Mouse (Mus musculus) kidney, adult 10 weeks (tissue): ENCODE data around the gene Mrpl45. TPM values are rescaled to one million over a fixed set of nuclear protein-coding genes. Genes with fewer than 3 reads are reported as not detected.

Experiments
- polyA plus RNA-seq: library from polyadenylated mRNA; stranded (reverse); fragments of 350-450 nt; fragmentation: Illumina TruSeq; extraction: RNeasy Lipid Tissue Mini Kit (QIAGEN cat#74804); gene quantifications from one replicate; pipeline ENCODE4 v1.2.3, GENCODE M21; 2014; ENCODE audit warnings: low read depth, low replicate concordance

Gene Mrpl45
- polyA plus RNA-seq, result 47.2 TPM

DNA sequence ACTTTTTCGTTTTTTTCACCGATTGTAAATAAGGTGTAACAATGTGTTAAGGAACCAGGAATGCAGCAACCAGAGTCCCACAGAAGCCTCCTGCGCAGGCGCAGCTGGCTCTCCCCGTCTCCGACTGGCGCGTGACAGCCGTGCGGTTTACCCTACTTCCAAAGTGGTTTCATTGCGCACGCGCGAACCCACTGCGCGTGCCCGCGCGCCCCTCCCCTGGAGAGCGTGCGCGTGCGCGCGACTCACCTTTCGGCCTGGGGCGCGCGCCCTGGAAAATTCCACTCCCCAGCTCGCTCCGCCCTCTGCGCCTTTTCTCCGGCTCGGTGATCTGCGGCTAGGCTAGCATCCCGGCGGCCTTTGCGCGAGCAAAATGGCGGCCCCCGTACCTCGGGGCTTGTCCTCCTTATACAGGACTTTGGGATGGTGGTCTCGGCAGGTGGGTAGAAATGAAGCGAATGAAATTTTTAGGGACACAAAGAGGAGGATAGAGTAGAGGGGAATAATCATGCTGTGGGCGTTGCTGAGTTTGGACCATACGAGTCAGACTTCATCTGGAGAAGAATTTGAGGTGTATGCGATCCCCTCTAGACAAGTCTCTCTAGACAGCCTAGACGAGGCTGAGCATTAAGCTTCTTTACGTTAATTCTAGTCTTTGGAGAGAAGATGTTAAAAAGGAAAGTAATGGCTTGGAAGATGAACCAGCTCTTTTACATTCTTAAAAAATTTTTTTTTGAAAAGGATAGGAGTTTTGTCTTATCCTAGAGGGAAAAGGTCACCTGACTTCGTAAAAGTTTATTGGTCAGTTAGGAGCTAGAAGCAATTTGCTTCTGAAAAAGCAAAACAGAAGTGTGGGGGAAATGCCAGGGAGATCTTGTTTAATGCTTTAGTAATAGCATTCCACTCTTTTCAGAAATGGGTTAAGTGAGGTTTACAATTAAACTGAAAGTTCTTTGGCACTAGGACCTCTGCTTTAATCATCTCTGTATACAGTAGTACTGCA is at the start of gene Mrpl45:
TSS of gene Mrpl45 (plus strand) at position 213 of the 1,000 bp plus-strand sequence.

DNA sequence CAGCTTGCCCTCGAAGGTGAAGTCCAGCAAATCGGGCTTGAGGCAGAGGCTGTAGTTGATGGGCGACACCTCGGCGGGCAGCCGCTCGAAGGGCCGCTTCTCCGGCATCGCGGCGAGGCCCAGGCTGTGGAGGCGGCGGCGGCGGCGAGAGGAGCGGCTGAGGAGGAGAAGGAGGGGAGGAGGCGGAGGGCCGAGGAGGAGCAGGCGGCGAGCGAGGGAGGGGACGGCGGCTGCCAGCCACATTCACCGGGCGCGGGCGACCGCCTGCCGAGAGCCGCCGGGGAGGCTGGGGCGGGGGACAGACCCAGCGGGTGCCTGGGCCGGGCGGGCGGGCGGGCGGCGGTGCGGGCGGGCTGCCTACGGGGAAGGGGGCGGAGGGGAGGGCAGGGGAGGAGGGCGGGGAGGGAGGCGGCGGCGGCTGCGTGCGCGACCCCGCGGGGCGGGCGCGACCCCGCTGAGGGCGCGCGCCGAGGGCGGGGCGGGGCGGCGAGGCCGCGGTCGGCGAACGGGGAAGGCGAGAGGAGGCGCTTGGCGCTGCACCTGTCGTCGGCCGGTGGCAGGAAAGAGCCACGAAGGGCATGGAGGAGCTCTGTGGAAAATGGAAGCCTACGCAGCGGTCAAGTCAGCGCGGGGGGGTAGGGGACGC is 35.2 kb upstream of the Mrpl45 start, which contains the start of gene Npepps:
TSS of gene Npepps (minus strand) at position 423 of the 646 bp plus-strand sequence.

DNA sequence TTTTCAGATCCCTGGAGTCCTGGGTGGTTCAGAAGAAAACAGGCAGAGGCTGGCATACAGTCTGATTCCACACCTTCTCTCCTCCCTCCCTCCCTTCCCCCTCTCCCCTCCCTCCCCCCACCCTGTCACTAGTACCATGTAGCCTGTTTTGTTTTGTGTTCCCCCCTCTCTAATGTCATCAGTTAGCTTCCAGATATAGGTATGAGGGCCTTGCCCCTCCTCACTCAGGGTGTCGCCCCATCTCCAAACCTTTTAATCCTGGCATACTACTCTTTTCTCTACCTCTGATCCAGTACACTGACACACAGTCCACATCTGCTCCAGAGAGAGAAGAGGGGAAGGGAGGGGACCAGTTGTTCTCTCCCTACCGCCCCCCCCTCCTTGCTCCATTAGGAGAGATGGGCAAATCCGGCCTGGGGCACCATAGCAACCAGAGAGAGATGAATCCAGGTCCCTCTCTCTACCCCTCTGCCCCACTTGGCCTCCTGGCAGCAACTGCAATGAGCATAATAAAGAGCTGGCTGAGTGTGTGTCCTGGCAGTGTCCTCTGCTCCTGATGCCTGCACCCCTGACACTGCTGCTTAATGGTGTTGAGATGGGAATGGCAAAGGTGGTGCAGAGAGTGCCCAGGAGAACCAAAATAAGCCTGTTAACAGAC is 36.6 kb downstream of the Mrpl45 start, which contains the start of gene Gpr179:
TSS of gene Gpr179 (minus strand) at position 51 of the 658 bp plus-strand sequence.

DNA sequence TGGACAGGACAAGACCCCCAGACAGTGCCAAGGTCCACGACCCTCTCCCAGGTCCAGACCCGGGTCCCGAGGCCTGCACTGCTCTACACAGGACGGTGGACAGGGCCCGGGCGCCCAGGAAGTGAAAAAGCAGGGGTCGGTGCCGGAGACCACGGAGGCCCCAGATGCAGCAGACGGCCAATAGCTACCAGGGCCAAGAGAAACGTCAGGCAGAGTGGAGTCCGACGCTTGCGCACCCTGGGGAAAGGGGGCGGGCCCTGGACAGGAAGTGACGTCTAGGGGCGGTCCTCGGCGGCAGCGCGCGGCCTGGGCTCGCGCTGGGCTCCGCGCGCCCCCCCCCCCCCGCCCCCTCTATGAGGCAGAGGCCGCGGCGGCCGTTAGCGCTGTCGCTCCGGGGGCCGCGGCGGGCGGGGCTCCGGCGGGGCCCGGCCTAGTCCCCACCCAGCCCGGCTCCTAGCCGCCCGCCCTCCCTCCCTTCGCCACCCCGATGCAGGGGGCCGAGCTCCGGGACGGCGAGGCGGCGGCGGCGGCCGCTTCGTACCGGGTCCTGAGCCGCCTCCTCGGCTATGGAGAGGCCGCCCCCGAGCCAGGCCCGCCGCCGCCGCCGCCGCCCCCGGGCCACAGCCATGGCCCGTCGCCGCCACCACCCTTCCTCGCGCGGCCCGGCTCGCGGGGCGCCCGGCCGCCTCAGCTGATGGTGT is 46.6 kb downstream of the Mrpl45 start, which contains the start of gene Socs7:
TSS of gene Socs7 (plus strand) at position 604 of the 701 bp plus-strand sequence.

Other genes starting within 250 kb of the Mrpl45 start
- not detected for gene Tbx21, start 200.4 kb upstream of the Mrpl45 start, polyA plus RNA-seq
- gene Tbkbp1, start 164.2 kb upstream of the Mrpl45 start, polyA plus RNA-seq, result 0.16 TPM
- 79.1 TPM for gene Kpnb1, start 127.8 kb upstream of the Mrpl45 start, polyA plus RNA-seq
- gene Npepps, start 35.1 kb upstream of the Mrpl45 start, polyA plus RNA-seq, result 90.2 TPM
- 0.04 TPM for gene Gpr179, start 36.4 kb downstream of the Mrpl45 start, polyA plus RNA-seq
- 9.5 TPM for gene Socs7, start 46.8 kb downstream of the Mrpl45 start, polyA plus RNA-seq
- gene Arhgap23, start 99.8 kb downstream of the Mrpl45 start, polyA plus RNA-seq, result 1.4 TPM
- gene 4933428G20Rik, start 184.6 kb downstream of the Mrpl45 start, polyA plus RNA-seq, result not detected